Mouse (Mus musculus) heart, adult 2 months (tissue): ENCODE measurements around the gene Gp1ba. TPM values are rescaled to one million over a fixed set of nuclear protein-coding genes. Genes with fewer than 3 reads are reported as not detected.

Experiments used
- DNase-seq, 2 experiments: peaks; one replicate each; pipeline ENCODE4 v3.0.0; 2021
- H3K27ac ChIP-seq: fragments of 200-600 bp; 2 replicates; pipeline ENCODE4 v1.8.1; 2022
- H3K27me3 ChIP-seq: fragments of 200-500 bp; 2 replicates; pipeline ENCODE4 v1.6.1; 2012; ENCODE audit warnings: mild to moderate bottlenecking, low read length, inconsistent platforms, mixed read lengths; ENCODE audit not compliant: control insufficient read depth, insufficient read depth
- H3K36me3 ChIP-seq: fragments of 200-500 bp; 2 replicates; pipeline ENCODE4 v1.6.1; 2012; ENCODE audit warnings: low read length, inconsistent platforms; ENCODE audit not compliant: control insufficient read depth, insufficient read depth
- H3K4me1 ChIP-seq: fragments of 200-500 bp; 2 replicates; pipeline ENCODE4 v1.6.1; 2011; ENCODE audit warnings: low read length; ENCODE audit not compliant: control insufficient read depth, insufficient read depth
- H3K4me3 ChIP-seq: fragments of 200-600 bp; 2 replicates; pipeline ENCODE4 v1.8.1; 2022
- H3K79me2 ChIP-seq: fragments of 200-500 bp; replicated peaks from 2 replicates; pipeline ENCODE4 v1.6.1; 2012; ENCODE audit warnings: mild to moderate bottlenecking, inconsistent platforms, low read length, moderate library complexity, mixed read lengths; ENCODE audit not compliant: control insufficient read depth, insufficient read depth
- H3K9ac ChIP-seq: fragments of 200-500 bp; 2 replicates; pipeline ENCODE4 v1.6.1; 2012; ENCODE audit warnings: low read depth, mild to moderate bottlenecking, control low read depth, inconsistent platforms, low read length, mixed read lengths
- CTCF ChIP-seq: fragments of 200-600 bp; IDR thresholded peaks from 2 replicates; pipeline ENCODE4 v1.8.1; 2022; ENCODE audit warnings: antibody characterized with exemption, mild to moderate bottlenecking, moderate library complexity
- EP300 ChIP-seq: fragments of 200-500 bp; IDR thresholded peaks from 2 replicates; pipeline ENCODE4 v1.6.1; 2011; ENCODE audit warnings: low read depth, low read length, control low read depth; ENCODE audit not compliant: insufficient read depth
- POLR2A ChIP-seq: fragments of 200-500 bp; IDR thresholded peaks from 2 replicates; pipeline ENCODE4 v1.6.1; 2011; ENCODE audit warnings: mild to moderate bottlenecking, low read depth, low read length, control low read depth; ENCODE audit not compliant: insufficient read depth
- WGBS: fragments of 180-500 bp; shearing (Covaris S2); methylation state at CpG from one replicate; pipeline ENCODE4 v1.1.7; 2018; 5-methylcytosine and 5-hydroxymethylcytosine counted together
- intact Hi-C: fragments of 180-260 bp; cut with DNase I; formaldehyde crosslinking; loops from one replicate; pipeline ENCODE4 v1.15.1; 2025
- polyA plus RNA-seq: library from polyadenylated mRNA; depleted of rRNA; stranded (reverse); fragments of >200 nt; gene quantifications from 2 replicates; pipeline ENCODE4 v1.2.3, GENCODE M21; 2012
- total RNA-seq, 2 experiments: library from RNA; stranded (reverse); gene quantifications; 2 replicates each; pipeline ENCODE4 v1.2.3; 2021

Gene Gp1ba
- total and polyA plus RNA-seq, 3 experiments = 0.34 to 0.98 (median 0.59) TPM

GRCm38 (mm10) chr11:70670483-70670882, 31.6 kb downstream of the Gp1ba start:
- peaks cover 2% of the 10 kb centered on the region for H3K4me1 ChIP-seq
- H3K79me2 ChIP-seq = no peaks in the 10 kb centered on the region
- H3K36me3 ChIP-seq = no peaks in the 10 kb centered on the region; the same call in 1 of the 2 replicates
- WGBS = 69% methylated on average over 14 of the region's 14 CpGs
- no peak overlapping the region for H3K4me3 ChIP-seq
- TF ChIP-seq CTCF = no peak
- TF ChIP-seq POLR2A = no peak
- TF ChIP-seq EP300 = no peak
- H3K9ac ChIP-seq = no peak overlapping the region
- intact Hi-C loops = loop anchor here (1.0 kb wide), 1 partner anchor 17 kb away; no protein-coding TSS in a partner anchor
- H3K27ac ChIP-seq = no peak overlapping the region
- no peaks in the 10 kb centered on the region for H3K27me3 ChIP-seq
- DNase-seq = no peak

GRCm38 (mm10) chr11:70671333-70672047, 32.6 kb downstream of the Gp1ba start:
- 83% methylated on average over 16 of the region's 16 CpGs for WGBS
- no peaks in the 10 kb centered on the region; the same call in 1 of the 2 replicates for H3K36me3 ChIP-seq
- no peak for DNase-seq
- H3K9ac ChIP-seq = no peak overlapping the region
- intact Hi-C loops = no loop called here
- H3K27ac ChIP-seq = no peak overlapping the region
- TF ChIP-seq POLR2A = no peak
- no peak for TF ChIP-seq CTCF
- TF ChIP-seq EP300 = no peak
- peaks cover 2% of the 10 kb centered on the region for H3K4me1 ChIP-seq
- H3K27me3 ChIP-seq = no peaks in the 10 kb centered on the region
- H3K4me3 ChIP-seq = no peak overlapping the region
- no peaks in the 10 kb centered on the region for H3K79me2 ChIP-seq

GRCm38 (mm10) chr11:70674014-70674413, 35.1 kb downstream of the Gp1ba start:
- 89% methylated on average over 6 of the region's 6 CpGs for WGBS
- intact Hi-C loops = no loop called here
- Histone ChIP-seq H3K4me3 (no peak overlapping the region), H3K27me3 (no peaks in the 10 kb centered on the region), H3K36me3 (no peaks in the 10 kb centered on the region; the same call in 1 of the 2 replicates), H3K27ac (no peak overlapping the region), H3K4me1 (no peaks in the 10 kb centered on the region), H3K9ac (no peak overlapping the region), H3K79me2 (no peaks in the 10 kb centered on the region)
- TF ChIP-seq POLR2A = no peak
- TF ChIP-seq EP300 = no peak
- TF ChIP-seq CTCF = no peak
- DNase-seq = no peak

- H3K36me3 ChIP-seq = no peaks in the 10 kb centered on the region; the same call in 1 of the 2 replicates
- no peaks in the 10 kb centered on the region for H3K27me3 ChIP-seq
- 78% methylated on average over 11 of the region's 11 CpGs for WGBS
- DNase-seq = no peak
- no peak for TF ChIP-seq POLR2A
- H3K79me2 ChIP-seq = no peaks in the 10 kb centered on the region
- H3K9ac ChIP-seq = no peak overlapping the region
- H3K27ac ChIP-seq = no peak overlapping the region
- no peaks in the 10 kb centered on the region for H3K4me1 ChIP-seq
- H3K4me3 ChIP-seq = no peak overlapping the region
- intact Hi-C loops = no loop called here
These were observed 35.6 kb downstream of the Gp1ba start for GRCm38 (mm10) chr11:70674501-70674900.

- intact Hi-C loops = no loop called here
- WGBS = 88% methylated on average over 9 of the region's 9 CpGs
- TF ChIP-seq POLR2A (no peak), EP300 (no peak), CTCF (no peak)
- H3K27ac ChIP-seq = no peak overlapping the region
- H3K27me3 ChIP-seq = no peaks in the 10 kb centered on the region
- peaks cover 1% of the 10 kb centered on the region for H3K4me1 ChIP-seq
- no peaks in the 10 kb centered on the region; the same call in 1 of the 2 replicates for H3K36me3 ChIP-seq
- no peaks in the 10 kb centered on the region for H3K79me2 ChIP-seq
- no peak overlapping the region for H3K4me3 ChIP-seq
- no peak for DNase-seq
- H3K9ac ChIP-seq = no peak overlapping the region
These were observed 39.2 kb downstream of the Gp1ba start for GRCm38 (mm10) chr11:70678092-70678491.

- H3K27me3 ChIP-seq = no peaks in the 10 kb centered on the region
- TF ChIP-seq CTCF (no peak), EP300 (no peak), POLR2A (no peak)
- no peak for DNase-seq
- no peak overlapping the region for H3K27ac ChIP-seq
- no peak overlapping the region for H3K9ac ChIP-seq
- H3K4me1 ChIP-seq = peaks cover 1% of the 10 kb centered on the region
- H3K36me3 ChIP-seq = no peaks in the 10 kb centered on the region; the same call in 1 of the 2 replicates
- no peaks in the 10 kb centered on the region for H3K79me2 ChIP-seq
- no peak overlapping the region for H3K4me3 ChIP-seq
- 93% methylated on average over 2 of the region's 2 CpGs for WGBS
- intact Hi-C loops = no loop called here
These were observed 39.7 kb downstream of the Gp1ba start for GRCm38 (mm10) chr11:70678576-70678975.
